Mouse (Mus musculus): ENCODE results near the gene Pdcd1lg2. TPM values are rescaled to one million over a fixed set of nuclear protein-coding genes. Genes with fewer than 3 reads are reported as not detected.

Gene Pdcd1lg2
- polyA plus RNA-seq, 1 experiment from 2014 or later: 0.09 TPM

DNA sequence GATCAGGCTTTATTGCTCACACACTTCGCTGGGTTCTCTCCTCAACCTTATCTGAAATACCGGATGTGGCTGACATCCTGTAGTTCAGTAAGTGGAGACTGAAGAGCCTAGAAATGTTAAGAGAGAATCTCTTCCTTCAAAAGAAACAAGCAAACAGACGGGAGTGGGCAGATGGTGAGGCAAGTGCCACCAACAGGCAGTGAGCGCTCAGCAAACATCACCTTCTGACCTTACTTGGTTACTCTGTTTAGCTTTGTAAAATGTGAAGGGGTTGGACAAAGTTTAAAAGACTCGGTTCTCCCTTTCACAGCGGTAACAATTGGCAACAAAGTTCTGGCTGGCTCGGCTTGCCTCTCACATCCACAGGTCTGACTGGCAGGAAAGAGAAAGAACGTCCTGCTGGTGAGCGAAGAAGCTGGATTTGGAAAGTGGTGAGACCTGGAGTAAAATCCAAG lies 8.0 kb downstream of the Pdcd1lg2 start:
- H3K4me3 ChIP-seq (ENCODE audit: inconsistent target): no peak overlapping the region

DNA sequence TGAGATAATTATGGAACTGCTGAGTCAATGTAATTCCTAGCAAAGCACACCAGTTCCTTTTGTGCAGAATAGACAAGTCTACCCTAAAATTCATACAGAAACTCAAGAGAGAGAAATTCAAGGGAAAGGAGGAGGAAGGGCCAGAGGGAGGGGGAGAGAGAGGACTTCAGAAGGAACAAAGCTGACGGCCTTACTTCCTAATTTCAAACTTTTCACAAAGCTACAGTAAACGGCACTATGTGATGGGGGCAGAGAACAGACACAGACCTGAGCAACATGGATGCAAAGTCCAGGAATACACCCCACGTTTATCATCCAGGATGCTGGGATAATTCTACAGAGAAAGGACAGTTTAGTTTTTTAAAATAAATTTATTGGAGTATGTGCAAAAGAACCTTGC lies 8.8 kb downstream of the Pdcd1lg2 start:
- no peak overlapping the region for H3K4me3 ChIP-seq (ENCODE audit: inconsistent target)
- 4% methylated on average over 3 of the region's 3 CpGs for WGBS (ENCODE audit: missing documents)
- no peaks in the 10 kb centered on the region for H3K36me3 ChIP-seq (ENCODE audit: inconsistent target)
- H3K79me2 ChIP-seq (ENCODE audit: inconsistent target): no peaks in the 10 kb centered on the region
- peak overlapping the region; percentile 86 for H3K27ac ChIP-seq

More for the DNA sequence above, 8.0 kb downstream of the Pdcd1lg2 start:
- 19% methylated on average over 9 of the region's 9 CpGs for WGBS (ENCODE audit: missing documents)
- no peaks in the 10 kb centered on the region for H3K36me3 ChIP-seq (ENCODE audit: inconsistent target)
- H3K27ac ChIP-seq: peak overlapping the region; percentile 86
- H3K79me2 ChIP-seq (ENCODE audit: inconsistent target): no peaks in the 10 kb centered on the region

DNA sequence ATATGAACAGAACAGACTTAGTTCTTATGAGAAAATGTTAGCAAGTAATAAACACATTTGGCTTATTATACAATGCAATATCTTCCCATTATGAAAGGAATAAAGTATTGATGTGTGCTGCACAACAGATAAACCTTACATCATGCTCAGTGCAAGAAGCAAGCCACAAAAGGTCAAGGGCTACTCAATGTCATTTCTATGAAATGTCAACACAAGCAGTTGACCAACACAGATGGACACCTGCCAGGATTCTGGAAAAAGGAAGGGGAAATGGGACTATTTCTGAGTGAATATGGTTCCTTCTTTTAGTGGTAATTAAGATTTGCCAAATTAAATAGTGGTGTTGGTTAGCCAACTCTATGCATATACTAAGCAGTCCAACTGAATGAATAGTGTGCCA lies 9.2 kb downstream of the Pdcd1lg2 start:
- Histone ChIP-seq H3K4me3 (ENCODE audit: inconsistent target) (no peak overlapping the region), H3K27ac (peak overlapping the region; percentile 86), H3K79me2 (ENCODE audit: inconsistent target) (no peaks in the 10 kb centered on the region), H3K36me3 (ENCODE audit: inconsistent target) (no peaks in the 10 kb centered on the region)

DNA sequence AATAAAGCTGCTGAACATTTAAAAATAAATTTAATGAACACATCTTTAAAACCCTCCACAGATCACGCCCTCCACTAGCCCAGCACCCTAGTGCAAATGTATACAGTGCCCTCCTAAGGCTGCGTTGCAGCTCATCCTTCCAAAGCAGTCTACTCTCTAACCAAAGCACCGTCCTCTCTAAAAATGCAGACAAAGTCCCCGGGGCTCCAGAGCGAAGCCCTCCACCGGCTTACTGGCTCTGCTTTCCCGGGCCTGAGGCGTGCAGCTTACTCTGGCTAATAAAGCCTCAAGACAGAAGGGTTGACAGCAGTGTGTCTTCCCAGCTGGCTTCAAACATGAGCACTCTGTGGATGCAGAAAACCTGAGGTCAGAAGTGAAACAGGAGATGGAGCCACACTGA lies 9.7 kb downstream of the Pdcd1lg2 start:
- no peaks in the 10 kb centered on the region for H3K36me3 ChIP-seq (ENCODE audit: inconsistent target)
- WGBS (ENCODE audit: missing documents): 96% methylated on average over 8 of the region's 8 CpGs
- H3K27ac ChIP-seq: peak overlapping the region; percentile 86
- no peaks in the 10 kb centered on the region for H3K79me2 ChIP-seq (ENCODE audit: inconsistent target)
- no peak overlapping the region for H3K4me3 ChIP-seq (ENCODE audit: inconsistent target)

DNA sequence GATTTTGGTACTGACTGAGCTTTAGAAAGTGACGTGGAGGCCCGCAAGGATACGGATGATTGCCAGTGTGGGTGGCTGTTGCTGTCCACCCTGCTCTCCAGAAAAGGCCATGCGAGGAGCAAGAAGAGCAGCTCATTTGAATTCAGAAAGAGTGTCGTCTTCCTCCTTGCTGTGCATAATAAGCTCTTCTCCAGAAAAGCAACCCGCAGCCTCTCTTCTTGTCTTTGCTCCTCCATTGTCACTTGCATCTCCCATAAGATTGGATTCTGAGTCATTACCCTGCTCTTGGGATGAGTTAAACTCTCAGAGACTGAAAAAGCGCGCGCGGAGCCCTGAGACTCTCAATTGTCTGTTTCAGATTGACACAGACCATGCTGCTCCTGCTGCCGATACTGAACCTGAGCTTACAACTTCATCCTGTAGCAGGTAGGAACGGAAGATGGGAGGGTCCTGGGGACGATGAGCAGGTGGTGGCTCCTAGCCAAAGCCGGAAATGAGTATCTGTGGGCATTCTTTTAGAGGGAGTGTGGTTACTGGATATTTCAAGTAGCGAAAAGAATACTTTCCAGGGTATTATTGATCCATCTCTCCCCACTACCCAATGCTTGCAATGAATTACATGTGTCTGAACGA lies 11.4 kb downstream of the Pdcd1lg2 start:
- H3K27ac ChIP-seq: no peak overlapping the region
- H3K4me3 ChIP-seq (ENCODE audit: inconsistent target): no peak overlapping the region
- H3K79me2 ChIP-seq (ENCODE audit: inconsistent target): no peaks in the 10 kb centered on the region
- 95% methylated on average over 16 of the region's 16 CpGs for whole genome bisulfite sequencing (ENCODE audit: missing documents)
- no peaks in the 10 kb centered on the region for H3K36me3 ChIP-seq (ENCODE audit: inconsistent target)

DNA sequence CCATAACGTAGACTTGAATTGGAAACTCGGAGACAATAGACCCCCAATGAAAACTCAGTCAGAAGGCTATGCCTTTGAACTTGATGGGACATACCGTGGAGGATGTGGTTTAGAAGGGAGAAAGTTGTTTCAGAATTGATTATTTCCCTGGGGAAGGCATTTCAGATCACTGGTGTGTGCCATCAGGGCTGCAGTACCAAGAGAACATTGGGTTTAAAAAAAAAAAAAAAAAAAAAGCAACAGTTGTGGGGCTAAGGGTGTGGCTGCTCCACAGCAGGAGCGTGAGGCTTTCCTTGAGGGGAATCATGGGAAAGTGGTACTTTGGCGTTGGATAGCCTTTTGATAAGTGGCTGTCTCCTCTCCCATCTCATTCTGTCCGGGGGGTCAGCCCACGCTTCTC lies 12.1 kb downstream of the Pdcd1lg2 start:
- H3K4me3 ChIP-seq (ENCODE audit: inconsistent target): no peak overlapping the region
- H3K36me3 ChIP-seq (ENCODE audit: inconsistent target): no peaks in the 10 kb centered on the region
- 96% methylated on average over 7 of the region's 7 CpGs for WGBS (ENCODE audit: missing documents)
- H3K79me2 ChIP-seq (ENCODE audit: inconsistent target): no peaks in the 10 kb centered on the region
- H3K27ac ChIP-seq: no peak overlapping the region

DNA sequence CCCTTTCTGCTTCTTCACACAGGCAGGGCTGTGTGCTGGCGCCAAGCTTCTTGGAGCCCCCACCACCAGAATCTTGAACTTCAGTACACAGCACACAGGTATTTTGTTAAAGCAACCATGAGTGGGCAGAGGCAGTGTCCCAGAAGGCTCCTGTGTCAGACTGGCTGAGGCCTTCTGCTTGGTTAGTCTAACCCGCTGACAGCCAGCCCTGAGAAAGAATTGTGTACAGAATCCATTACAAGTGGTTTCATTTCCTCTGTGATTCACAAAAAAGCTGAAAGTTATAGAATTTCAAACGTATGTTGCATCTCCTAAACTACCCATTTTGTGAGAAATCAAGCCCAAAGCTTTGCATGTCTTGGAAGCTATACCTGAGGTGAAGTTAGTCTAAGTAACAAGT lies 19.8 kb downstream of the Pdcd1lg2 start:
- Histone ChIP-seq H3K79me2 (ENCODE audit: inconsistent target) (no peaks in the 10 kb centered on the region), H3K27ac (peak overlapping the region; percentile 61), H3K36me3 (ENCODE audit: inconsistent target) (no peaks in the 10 kb centered on the region), H3K4me3 (ENCODE audit: inconsistent target) (no peak overlapping the region)
- WGBS (ENCODE audit: missing documents): 47% methylated on average over 3 of the region's 3 CpGs

DNA sequence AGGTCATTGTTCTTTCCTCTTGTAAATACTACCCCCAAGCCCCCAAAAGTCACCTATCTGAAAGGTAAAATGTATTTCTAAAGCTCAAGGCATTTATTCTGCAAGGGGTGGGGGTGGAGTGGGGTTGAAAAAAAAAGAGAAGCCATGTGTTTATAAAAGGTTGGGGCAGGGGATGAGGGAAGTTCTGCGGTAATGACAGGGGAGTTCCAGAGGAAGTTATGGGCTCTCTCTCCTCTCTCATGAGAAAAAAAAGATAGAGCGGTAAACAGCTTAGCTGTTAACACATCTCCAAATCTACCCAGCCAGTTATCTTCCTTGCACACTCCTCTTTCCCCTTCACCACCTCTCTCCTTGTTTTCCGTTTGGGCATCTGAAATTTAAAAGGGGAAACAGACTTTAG lies 20.2 kb downstream of the Pdcd1lg2 start:
- Histone ChIP-seq H3K36me3 (ENCODE audit: inconsistent target) (no peaks in the 10 kb centered on the region), H3K4me3 (ENCODE audit: inconsistent target) (no peak overlapping the region), H3K79me2 (ENCODE audit: inconsistent target) (no peaks in the 10 kb centered on the region), H3K27ac (peak overlapping the region; percentile 61)
- WGBS (ENCODE audit: missing documents): 13% methylated on average over 3 of the region's 3 CpGs

DNA sequence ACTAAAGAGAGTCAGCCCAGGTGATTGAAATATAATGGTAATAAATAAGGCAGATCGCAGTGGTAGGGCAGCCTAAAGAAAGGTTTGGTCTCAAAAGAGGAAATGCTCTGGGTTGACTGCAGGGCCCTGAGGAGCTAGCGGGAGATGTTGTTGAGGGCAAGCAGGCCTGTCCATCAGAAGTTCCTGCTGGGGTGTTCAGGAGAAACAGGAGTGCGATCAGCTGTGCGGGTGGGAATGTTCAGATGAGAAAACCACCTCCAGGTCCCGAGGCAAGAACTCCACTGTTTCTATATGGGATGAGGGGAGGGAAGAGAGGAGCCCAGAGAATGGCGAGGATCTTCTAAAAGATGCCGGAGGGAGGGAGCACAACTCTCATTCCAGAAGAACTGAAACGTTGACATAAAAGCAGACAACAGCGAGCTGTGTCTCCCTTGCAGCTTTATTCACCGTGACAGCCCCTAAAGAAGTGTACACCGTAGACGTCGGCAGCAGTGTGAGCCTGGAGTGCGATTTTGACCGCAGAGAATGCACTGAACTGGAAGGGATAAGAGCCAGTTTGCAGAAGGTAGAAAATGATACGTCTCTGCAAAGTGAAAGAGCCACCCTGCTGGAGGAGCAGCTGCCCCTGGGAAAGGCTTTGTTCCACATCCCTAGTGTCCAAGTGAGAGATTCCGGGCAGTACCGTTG lies 26.2 kb downstream of the Pdcd1lg2 start:
- Histone ChIP-seq H3K79me2 (ENCODE audit: inconsistent target) (no peaks in the 10 kb centered on the region), H3K4me3 (ENCODE audit: inconsistent target) (no peak overlapping the region), H3K36me3 (ENCODE audit: inconsistent target) (no peaks in the 10 kb centered on the region), H3K27ac (no peak overlapping the region)
- WGBS (ENCODE audit: missing documents): 81% methylated on average over 18 of the region's 18 CpGs

DNA sequence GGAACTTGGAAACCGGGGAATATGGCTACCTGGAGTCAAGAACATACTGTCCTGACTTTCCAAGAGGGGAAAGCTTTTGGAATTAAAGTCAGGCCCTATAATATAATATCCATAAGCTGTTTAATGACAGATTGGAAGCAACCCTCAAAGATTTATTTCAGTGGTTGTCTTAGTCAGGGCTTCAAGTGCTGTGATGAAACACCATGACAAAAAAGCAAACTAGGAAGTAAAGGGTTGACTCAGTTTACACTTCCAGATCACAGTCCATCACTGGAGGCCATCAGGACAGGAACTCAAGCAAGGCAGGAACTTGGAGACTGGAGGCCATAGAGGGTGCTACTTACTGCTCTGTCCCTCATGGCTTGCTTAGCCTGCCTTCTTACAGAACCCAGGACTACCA lies 27.1 kb downstream of the Pdcd1lg2 start:
- Histone ChIP-seq H3K27ac (no peak overlapping the region), H3K36me3 (ENCODE audit: inconsistent target) (no peaks in the 10 kb centered on the region), H3K79me2 (ENCODE audit: inconsistent target) (no peaks in the 10 kb centered on the region), H3K4me3 (ENCODE audit: inconsistent target) (no peak overlapping the region)
- WGBS (ENCODE audit: missing documents): 83% methylated on average over 1 of the region's 1 CpGs

DNA sequence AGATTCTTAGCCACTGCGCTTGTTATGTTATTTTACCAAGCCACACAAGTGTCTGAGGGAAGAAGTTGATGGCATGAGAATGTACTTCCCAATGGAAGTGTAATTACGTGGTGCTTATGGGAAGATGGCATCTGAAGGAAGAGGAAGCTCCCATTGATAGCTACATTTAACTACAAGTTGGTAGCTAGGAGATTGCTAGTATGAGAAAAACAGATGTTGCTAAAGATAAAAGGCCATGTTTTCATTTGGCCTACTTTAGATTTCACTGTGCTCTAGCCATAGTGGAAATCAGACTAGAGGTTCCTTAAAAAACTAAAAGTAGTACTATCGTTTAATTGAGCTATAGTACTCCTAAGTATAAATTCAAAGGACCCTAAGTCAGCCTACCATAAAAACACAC lies 28.5 kb downstream of the Pdcd1lg2 start:
- no peaks in the 10 kb centered on the region for H3K36me3 ChIP-seq (ENCODE audit: inconsistent target)
- no peak overlapping the region for H3K27ac ChIP-seq
- no peaks in the 10 kb centered on the region for H3K79me2 ChIP-seq (ENCODE audit: inconsistent target)
- no peak overlapping the region for H3K4me3 ChIP-seq (ENCODE audit: inconsistent target)
- WGBS (ENCODE audit: missing documents): 64% methylated on average over 3 of the region's 3 CpGs

DNA sequence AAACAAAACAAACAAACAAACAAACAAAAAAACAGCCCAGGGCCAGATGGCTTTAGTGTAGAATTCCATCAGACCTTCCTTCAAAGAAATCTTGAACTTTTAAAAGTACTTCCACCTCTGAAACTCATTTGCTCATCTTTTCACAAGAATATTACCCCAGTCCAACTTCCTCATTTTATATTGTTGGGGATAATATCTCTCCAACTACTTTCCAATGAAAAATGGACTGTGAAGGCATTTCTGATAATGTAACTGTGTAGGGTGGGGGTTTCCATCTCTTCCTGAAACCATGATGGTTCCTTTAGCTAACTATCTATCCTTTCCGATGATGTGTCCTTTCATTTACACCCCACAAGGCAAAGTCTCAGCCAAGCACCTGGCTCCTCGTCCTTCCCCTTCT lies 31.8 kb downstream of the Pdcd1lg2 start:
- Histone ChIP-seq H3K27ac (no peak overlapping the region), H3K79me2 (ENCODE audit: inconsistent target) (no peaks in the 10 kb centered on the region), H3K36me3 (ENCODE audit: inconsistent target) (no peaks in the 10 kb centered on the region), H3K4me3 (ENCODE audit: inconsistent target) (no peak overlapping the region)
- WGBS (ENCODE audit: missing documents): 92% methylated on average over 2 of the region's 2 CpGs

DNA sequence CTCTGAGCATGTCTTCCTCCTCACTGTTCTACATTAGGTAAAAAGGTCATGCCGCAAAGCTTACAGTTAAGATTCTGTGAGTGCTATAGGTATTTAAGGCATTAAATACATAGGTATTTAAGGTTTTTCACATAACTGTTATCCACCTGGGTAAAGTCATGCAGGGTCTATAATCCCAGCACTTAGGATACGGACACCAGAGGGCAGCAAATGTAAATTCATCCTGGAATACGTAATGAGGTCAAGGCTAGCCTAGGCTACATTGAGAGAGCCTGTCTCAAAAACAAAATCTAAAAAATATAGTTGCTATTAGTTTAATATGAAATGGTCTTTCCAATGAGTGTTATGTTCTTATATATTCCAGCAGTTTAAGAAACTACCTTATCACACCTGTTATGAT lies 33.6 kb downstream of the Pdcd1lg2 start:
- Histone ChIP-seq H3K27ac (no peak overlapping the region), H3K4me3 (ENCODE audit: inconsistent target) (no peak overlapping the region), H3K36me3 (ENCODE audit: inconsistent target) (no peaks in the 10 kb centered on the region), H3K79me2 (ENCODE audit: inconsistent target) (no peaks in the 10 kb centered on the region)
- WGBS (ENCODE audit: missing documents): 96% methylated on average over 3 of the region's 3 CpGs

DNA sequence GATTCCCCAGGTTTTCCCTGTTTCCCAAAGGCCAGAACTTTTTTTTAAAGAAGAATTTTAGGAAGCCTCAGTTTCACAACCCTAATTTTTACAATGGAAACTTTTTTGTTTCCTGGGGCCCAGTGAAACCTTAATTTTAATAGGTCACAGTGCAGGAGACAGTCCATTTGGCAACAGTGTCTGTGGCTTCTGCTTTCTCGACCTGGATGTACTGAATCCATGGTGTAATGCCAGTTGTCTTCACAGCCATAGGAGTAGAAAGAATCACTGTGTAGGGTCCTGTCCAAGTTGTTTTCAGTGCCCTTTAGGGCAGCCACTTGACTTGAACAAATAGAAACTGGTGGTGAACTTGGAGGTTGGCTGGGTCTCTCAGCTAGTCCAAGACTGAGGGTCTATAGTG lies 37.7 kb downstream of the Pdcd1lg2 start:
- 17% methylated on average over 1 of the region's 1 CpGs for WGBS (ENCODE audit: missing documents)
- Histone ChIP-seq H3K36me3 (ENCODE audit: inconsistent target) (no peaks in the 10 kb centered on the region), H3K79me2 (ENCODE audit: inconsistent target) (no peaks in the 10 kb centered on the region)

DNA sequence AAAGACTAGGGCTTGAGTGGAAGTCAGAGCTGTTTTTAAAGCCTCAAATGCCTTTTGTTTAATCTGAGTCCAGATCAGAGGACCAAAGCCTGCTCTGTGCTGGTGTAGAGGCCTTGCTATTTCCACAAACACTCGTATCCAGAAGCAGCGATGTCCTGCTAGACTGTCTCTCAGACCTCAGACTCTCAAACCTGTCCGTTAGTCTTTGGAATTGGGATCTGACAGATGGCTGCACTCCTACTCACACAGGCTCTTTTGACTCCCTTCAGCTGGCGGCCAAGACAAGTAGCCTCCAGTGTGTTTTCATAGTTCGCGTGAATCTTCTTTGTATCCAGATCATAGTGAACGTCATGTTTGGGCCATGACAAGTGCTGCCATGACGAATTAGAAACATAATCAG lies 39.7 kb downstream of the Pdcd1lg2 start:
- H3K36me3 ChIP-seq (ENCODE audit: inconsistent target): no peaks in the 10 kb centered on the region
- H3K27ac ChIP-seq: no peak overlapping the region
- no peaks in the 10 kb centered on the region for H3K79me2 ChIP-seq (ENCODE audit: inconsistent target)
- WGBS (ENCODE audit: missing documents): 93% methylated on average over 8 of the region's 8 CpGs
- no peak overlapping the region for H3K4me3 ChIP-seq (ENCODE audit: inconsistent target)

More for the DNA sequence above, 37.7 kb downstream of the Pdcd1lg2 start:
- Histone ChIP-seq H3K4me3 (ENCODE audit: inconsistent target) (no peak overlapping the region), H3K27ac (no peak overlapping the region)

Data from macrophage (primary cell).